Mouse (Mus musculus): ENCODE results near the gene Snx30. TPM values are rescaled to one million over a fixed set of nuclear protein-coding genes. Genes with fewer than 3 reads are reported as not detected.
A peak's percentile ranks its signal among the peaks of the same experiment; 100 is the strongest.

The Snx30 gene
- polyA plus RNA-seq, 1 experiment from 2014 or later: 16.5 TPM

GRCm38 (mm10) chr4:59850886-59851623 is 45.4 kb downstream of the Snx30 start:
- 59% methylated on average over 5 of the region's 5 CpGs for WGBS
- H3K9me3 ChIP-seq (ENCODE audit: control insufficient read depth, low read length): no peaks in the 10 kb centered on the region
- ATAC-seq: peak; percentile 43

GRCm38 (mm10) chr4:59853155-59853554 is 47.5 kb downstream of the Snx30 start:
- WGBS: 95% methylated on average over 7 of the region's 7 CpGs
- Histone ChIP-seq H3K4me1 (ENCODE audit: control insufficient read depth, insufficient read depth, low read depth, low read length) (peaks cover 5% of the 10 kb centered on the region), H3K9me3 (ENCODE audit: control insufficient read depth, low read length) (no peaks in the 10 kb centered on the region), H3K4me3 (ENCODE audit: low read length) (no peak overlapping the region), H3K27ac (ENCODE audit: low read depth, low read length) (no peak overlapping the region), H3K36me3 (ENCODE audit: control insufficient read depth, insufficient read depth, low read length) (no peaks in the 10 kb centered on the region), H3K9ac (ENCODE audit: low read depth, low read length) (no peak overlapping the region), H3K27me3 (replicated peaks; ENCODE audit: control insufficient read depth, insufficient read depth, low read length) (no peaks in the 10 kb centered on the region), H3K4me2 (ENCODE audit: low read length) (no peak overlapping the region)
- ATAC-seq: no peak

More at GRCm38 (mm10) chr4:59850886-59851623, 45.4 kb downstream of the Snx30 start:
- Histone ChIP-seq H3K27me3 (replicated peaks; ENCODE audit: control insufficient read depth, insufficient read depth, low read length) (no peaks in the 10 kb centered on the region), H3K4me3 (ENCODE audit: low read length) (no peak overlapping the region), H3K9ac (ENCODE audit: low read depth, low read length) (no peak overlapping the region; the same call in 1 of the 2 replicates), H3K4me1 (ENCODE audit: control insufficient read depth, insufficient read depth, low read depth, low read length) (peaks cover 5% of the 10 kb centered on the region), H3K4me2 (ENCODE audit: low read length) (no peak overlapping the region), H3K27ac (ENCODE audit: low read depth, low read length) (no peak overlapping the region; the same call in 1 of the 2 replicates), H3K36me3 (ENCODE audit: control insufficient read depth, insufficient read depth, low read length) (no peaks in the 10 kb centered on the region)

GRCm38 (mm10) chr4:59859693-59860425 is 54.2 kb downstream of the Snx30 start:
- Histone ChIP-seq H3K4me1 (ENCODE audit: control insufficient read depth, insufficient read depth, low read depth, low read length) (peaks cover 2% of the 10 kb centered on the region), H3K4me3 (ENCODE audit: low read length) (no peak overlapping the region), H3K27ac (ENCODE audit: low read depth, low read length) (no peak overlapping the region), H3K9me3 (ENCODE audit: control insufficient read depth, low read length) (no peaks in the 10 kb centered on the region), H3K9ac (ENCODE audit: low read depth, low read length) (no peak overlapping the region), H3K36me3 (ENCODE audit: control insufficient read depth, insufficient read depth, low read length) (no peaks in the 10 kb centered on the region), H3K27me3 (replicated peaks; ENCODE audit: control insufficient read depth, insufficient read depth, low read length) (no peaks in the 10 kb centered on the region), H3K4me2 (ENCODE audit: low read length) (no peak overlapping the region)
- 61% methylated on average over 16 of the region's 16 CpGs for WGBS
- ATAC-seq: peak; percentile 53

GRCm38 (mm10) chr4:59860431-59860830 is 54.8 kb downstream of the Snx30 start:
- Histone ChIP-seq H3K4me3 (ENCODE audit: low read length) (no peak overlapping the region), H3K9ac (ENCODE audit: low read depth, low read length) (no peak overlapping the region), H3K36me3 (ENCODE audit: control insufficient read depth, insufficient read depth, low read length) (no peaks in the 10 kb centered on the region), H3K27me3 (replicated peaks; ENCODE audit: control insufficient read depth, insufficient read depth, low read length) (no peaks in the 10 kb centered on the region), H3K4me2 (ENCODE audit: low read length) (no peak overlapping the region), H3K4me1 (ENCODE audit: control insufficient read depth, insufficient read depth, low read depth, low read length) (peaks cover 2% of the 10 kb centered on the region), H3K27ac (ENCODE audit: low read depth, low read length) (no peak overlapping the region), H3K9me3 (ENCODE audit: control insufficient read depth, low read length) (no peaks in the 10 kb centered on the region)
- WGBS: 66% methylated on average over 2 of the region's 2 CpGs
- peak; percentile 22; the same call in 1 of the 2 replicates for ATAC-seq

GRCm38 (mm10) chr4:59861871-59862270 is 56.2 kb downstream of the Snx30 start:
- no peak overlapping the region for H3K4me3 ChIP-seq (ENCODE audit: low read length)
- no peak overlapping the region for H3K27ac ChIP-seq (ENCODE audit: low read depth, low read length)
- H3K4me1 ChIP-seq (ENCODE audit: control insufficient read depth, insufficient read depth, low read depth, low read length): peaks cover 2% of the 10 kb centered on the region
- no peak overlapping the region for H3K9ac ChIP-seq (ENCODE audit: low read depth, low read length)
- no peaks in the 10 kb centered on the region for H3K9me3 ChIP-seq (ENCODE audit: control insufficient read depth, low read length)
- no peak overlapping the region for H3K4me2 ChIP-seq (ENCODE audit: low read length)
- ATAC-seq: 0 out of 2 replicates have a peak, but pooled peaks have one; percentile 24
- WGBS: 44% methylated on average over 4 of the region's 4 CpGs
- H3K27me3 ChIP-seq (replicated peaks; ENCODE audit: control insufficient read depth, insufficient read depth, low read length): no peaks in the 10 kb centered on the region
- H3K36me3 ChIP-seq (ENCODE audit: control insufficient read depth, insufficient read depth, low read length): no peaks in the 10 kb centered on the region

- WGBS: 74% methylated on average over 1 of the region's 1 CpGs
- Histone ChIP-seq H3K27me3 (replicated peaks; ENCODE audit: control insufficient read depth, insufficient read depth, low read length) (no peaks in the 10 kb centered on the region), H3K9ac (ENCODE audit: low read depth, low read length) (no peak overlapping the region), H3K36me3 (ENCODE audit: control insufficient read depth, insufficient read depth, low read length) (no peaks in the 10 kb centered on the region), H3K27ac (ENCODE audit: low read depth, low read length) (no peak overlapping the region), H3K4me3 (ENCODE audit: low read length) (no peak overlapping the region), H3K4me2 (ENCODE audit: low read length) (no peak overlapping the region), H3K4me1 (ENCODE audit: control insufficient read depth, insufficient read depth, low read depth, low read length) (peaks cover 2% of the 10 kb centered on the region), H3K9me3 (ENCODE audit: control insufficient read depth, low read length) (no peaks in the 10 kb centered on the region)
- no peak for ATAC-seq
These were observed 56.7 kb downstream of the Snx30 start for GRCm38 (mm10) chr4:59862335-59862734.

GRCm38 (mm10) chr4:59863869-59864268 is 58.2 kb downstream of the Snx30 start:
- Histone ChIP-seq H3K4me3 (ENCODE audit: low read length) (no peak overlapping the region), H3K9me3 (ENCODE audit: control insufficient read depth, low read length) (no peaks in the 10 kb centered on the region), H3K4me1 (ENCODE audit: control insufficient read depth, insufficient read depth, low read depth, low read length) (peaks cover 2% of the 10 kb centered on the region), H3K27ac (ENCODE audit: low read depth, low read length) (no peak overlapping the region), H3K36me3 (ENCODE audit: control insufficient read depth, insufficient read depth, low read length) (no peaks in the 10 kb centered on the region), H3K27me3 (replicated peaks; ENCODE audit: control insufficient read depth, insufficient read depth, low read length) (no peaks in the 10 kb centered on the region), H3K4me2 (ENCODE audit: low read length) (no peak overlapping the region), H3K9ac (ENCODE audit: low read depth, low read length) (no peak overlapping the region)
- WGBS: 82% methylated on average over 6 of the region's 6 CpGs
- no peak for ATAC-seq

GRCm38 (mm10) chr4:59868086-59868485 is 62.4 kb downstream of the Snx30 start:
- Histone ChIP-seq H3K27me3 (replicated peaks; ENCODE audit: control insufficient read depth, insufficient read depth, low read length) (no peaks in the 10 kb centered on the region), H3K4me1 (ENCODE audit: control insufficient read depth, insufficient read depth, low read depth, low read length) (peaks cover 3% of the 10 kb centered on the region; the same call in 1 of the 2 replicates), H3K36me3 (ENCODE audit: control insufficient read depth, insufficient read depth, low read length) (no peaks in the 10 kb centered on the region), H3K27ac (ENCODE audit: low read depth, low read length) (no peak overlapping the region), H3K4me2 (ENCODE audit: low read length) (no peak overlapping the region), H3K9ac (ENCODE audit: low read depth, low read length) (no peak overlapping the region), H3K9me3 (ENCODE audit: control insufficient read depth, low read length) (no peaks in the 10 kb centered on the region), H3K4me3 (ENCODE audit: low read length) (no peak overlapping the region)
- 85% methylated on average over 11 of the region's 11 CpGs for WGBS
- no peak for ATAC-seq

GRCm38 (mm10) chr4:59869488-59870057 is 63.9 kb downstream of the Snx30 start:
- Histone ChIP-seq H3K4me1 (ENCODE audit: control insufficient read depth, insufficient read depth, low read depth, low read length) (peaks cover 3% of the 10 kb centered on the region; the same call in 1 of the 2 replicates), H3K9ac (ENCODE audit: low read depth, low read length) (no peak overlapping the region), H3K4me3 (ENCODE audit: low read length) (no peak overlapping the region), H3K27ac (ENCODE audit: low read depth, low read length) (0 out of 2 replicates have a peak overlapping the region, but pooled peaks have one; percentile 27), H3K36me3 (ENCODE audit: control insufficient read depth, insufficient read depth, low read length) (no peaks in the 10 kb centered on the region), H3K9me3 (ENCODE audit: control insufficient read depth, low read length) (no peaks in the 10 kb centered on the region), H3K4me2 (ENCODE audit: low read length) (no peak overlapping the region), H3K27me3 (replicated peaks; ENCODE audit: control insufficient read depth, insufficient read depth, low read length) (no peaks in the 10 kb centered on the region)
- no peak for ATAC-seq
- 52% methylated on average over 6 of the region's 6 CpGs for WGBS

All from hindbrain, embryonic 16.5 days (tissue).